Mouse (Mus musculus): ENCODE measurements around the gene Atf7ip. TPM values are rescaled to one million over a fixed set of nuclear protein-coding genes. Genes with fewer than 3 reads are reported as not detected.

Gene Atf7ip
- total and polyA plus RNA-seq, 2 experiments from 2014 or later, result 16.5 to 54.5 TPM

GRCm38 (mm10) chr6:136475171-136475860 lies 30.7 kb upstream of the Atf7ip start:
- Histone ChIP-seq H3K4me3 (ENCODE audit: low read depth, low read length) (no peak overlapping the region), H3K4me1 (ENCODE audit: control insufficient read depth, insufficient read depth) (peaks cover 8% of the 10 kb centered on the region), H3K27ac (ENCODE audit: low read depth) (no peak overlapping the region), H3K36me3 (replicated peaks; ENCODE audit: control insufficient read depth, insufficient read depth, low read length) (no peaks in the 10 kb centered on the region), H3K9ac (replicated peaks; ENCODE audit: low read depth, low read length) (no peak overlapping the region), H3K4me2 (ENCODE audit: low read depth, low read length) (no peak overlapping the region), H3K27me3 (ENCODE audit: control insufficient read depth, insufficient read depth, low read length) (no peaks in the 10 kb centered on the region), H3K9me3 (replicated peaks; ENCODE audit: control insufficient read depth, low read length) (no peaks in the 10 kb centered on the region)
- DNase-seq (ENCODE audit: low spot score) (no peak), ATAC-seq (ENCODE audit: insufficient read depth, low read depth) (no peak)
- TF ChIP-seq CTCF (IDR thresholded peaks at IDR 0.05; ENCODE audit: low read depth) (no peak), EP300 (IDR thresholded peaks at IDR 0.05; ENCODE audit: low read depth) (no peak)
- WGBS, result 56% methylated on average over 6 of the region's 6 CpGs

GRCm38 (mm10) chr6:136477878-136478277 lies 28.1 kb upstream of the Atf7ip start:
- Histone ChIP-seq H3K27ac (ENCODE audit: low read depth) (no peak overlapping the region), H3K9me3 (replicated peaks; ENCODE audit: control insufficient read depth, low read length) (0 out of 2 replicates have a peak, but pooled peaks cover 5% of the 10 kb centered on the region), H3K36me3 (replicated peaks; ENCODE audit: control insufficient read depth, insufficient read depth, low read length) (no peaks in the 10 kb centered on the region), H3K9ac (replicated peaks; ENCODE audit: low read depth, low read length) (no peak overlapping the region), H3K4me3 (ENCODE audit: low read depth, low read length) (no peak overlapping the region), H3K27me3 (ENCODE audit: control insufficient read depth, insufficient read depth, low read length) (no peaks in the 10 kb centered on the region), H3K4me2 (ENCODE audit: low read depth, low read length) (no peak overlapping the region), H3K4me1 (ENCODE audit: control insufficient read depth, insufficient read depth) (no peaks in the 10 kb centered on the region)
- DNase-seq (ENCODE audit: low spot score) (no peak), ATAC-seq (ENCODE audit: insufficient read depth, low read depth) (no peak)
- WGBS, result 63% methylated on average over 1 of the region's 1 CpGs
- TF ChIP-seq CTCF (IDR thresholded peaks at IDR 0.05; ENCODE audit: low read depth) (no peak), EP300 (IDR thresholded peaks at IDR 0.05; ENCODE audit: low read depth) (no peak)

- H3K27ac ChIP-seq (ENCODE audit: low read depth), result no peak overlapping the region
- H3K4me1 ChIP-seq (ENCODE audit: control insufficient read depth, insufficient read depth), result no peaks in the 10 kb centered on the region
- no peaks in the 10 kb centered on the region for H3K36me3 ChIP-seq (replicated peaks; ENCODE audit: control insufficient read depth, insufficient read depth, low read length)
- H3K9ac ChIP-seq (replicated peaks; ENCODE audit: low read depth, low read length), result no peak overlapping the region
- DNase-seq (ENCODE audit: low spot score), result no peak
- H3K4me2 ChIP-seq (ENCODE audit: low read depth, low read length), result no peak overlapping the region
- H3K27me3 ChIP-seq (ENCODE audit: control insufficient read depth, insufficient read depth, low read length), result no peaks in the 10 kb centered on the region
- TF ChIP-seq CTCF (IDR thresholded peaks at IDR 0.05; ENCODE audit: low read depth), result no peak
- WGBS, result 90% methylated on average over 2 of the region's 2 CpGs
- no peak overlapping the region for H3K4me3 ChIP-seq (ENCODE audit: low read depth, low read length)
- no peak for ATAC-seq (ENCODE audit: insufficient read depth, low read depth)
- 0 out of 2 replicates have a peak, but pooled peaks cover 5% of the 10 kb centered on the region for H3K9me3 ChIP-seq (replicated peaks; ENCODE audit: control insufficient read depth, low read length)
Observed at GRCm38 (mm10) chr6:136483531-136483930, 22.4 kb upstream of the Atf7ip start.

- H3K4me2 ChIP-seq (ENCODE audit: low read depth, low read length), result no peak overlapping the region
- H3K9ac ChIP-seq (replicated peaks; ENCODE audit: low read depth, low read length), result no peak overlapping the region
- H3K27ac ChIP-seq (ENCODE audit: low read depth), result no peak overlapping the region
- 95% methylated on average over 3 of the region's 3 CpGs for WGBS
- H3K4me1 ChIP-seq (ENCODE audit: control insufficient read depth, insufficient read depth), result no peaks in the 10 kb centered on the region
- ATAC-seq (ENCODE audit: insufficient read depth, low read depth) (no peak), DNase-seq (ENCODE audit: low spot score) (peak; percentile 3)
- no peaks in the 10 kb centered on the region for H3K27me3 ChIP-seq (ENCODE audit: control insufficient read depth, insufficient read depth, low read length)
- TF ChIP-seq CTCF (IDR thresholded peaks at IDR 0.05; ENCODE audit: low read depth), result no peak
- no peak for TF ChIP-seq EP300 (IDR thresholded peaks at IDR 0.05; ENCODE audit: low read depth)
- H3K36me3 ChIP-seq (replicated peaks; ENCODE audit: control insufficient read depth, insufficient read depth, low read length), result no peaks in the 10 kb centered on the region
- 0 out of 2 replicates have a peak, but pooled peaks cover 5% of the 10 kb centered on the region for H3K9me3 ChIP-seq (replicated peaks; ENCODE audit: control insufficient read depth, low read length)
- H3K4me3 ChIP-seq (ENCODE audit: low read depth, low read length), result no peak overlapping the region
Observed at GRCm38 (mm10) chr6:136484093-136484492, 21.9 kb upstream of the Atf7ip start.

GRCm38 (mm10) chr6:136486166-136486565 lies 19.8 kb upstream of the Atf7ip start:
- Histone ChIP-seq H3K36me3 (replicated peaks; ENCODE audit: control insufficient read depth, insufficient read depth, low read length) (no peaks in the 10 kb centered on the region), H3K4me1 (ENCODE audit: control insufficient read depth, insufficient read depth) (no peaks in the 10 kb centered on the region), H3K9me3 (replicated peaks; ENCODE audit: control insufficient read depth, low read length) (no peaks in the 10 kb centered on the region), H3K4me3 (ENCODE audit: low read depth, low read length) (no peak overlapping the region), H3K27me3 (ENCODE audit: control insufficient read depth, insufficient read depth, low read length) (no peaks in the 10 kb centered on the region), H3K4me2 (ENCODE audit: low read depth, low read length) (no peak overlapping the region), H3K27ac (ENCODE audit: low read depth) (no peak overlapping the region), H3K9ac (replicated peaks; ENCODE audit: low read depth, low read length) (no peak overlapping the region)
- no peak for TF ChIP-seq EP300 (IDR thresholded peaks at IDR 0.05; ENCODE audit: low read depth)
- 0 out of 2 replicates have a peak, but pooled peaks have one; percentile 3 for TF ChIP-seq CTCF (IDR thresholded peaks at IDR 0.05; ENCODE audit: low read depth)
- peak; percentile 4 for DNase-seq (ENCODE audit: low spot score)
- ATAC-seq (ENCODE audit: insufficient read depth, low read depth), result no peak
- WGBS, result 76% methylated on average over 4 of the region's 4 CpGs
